Mouse (Mus musculus): Measurements from ENCODE around the gene Cldn13. TPM values are rescaled to one million over a fixed set of nuclear protein-coding genes. Genes with fewer than 3 reads are reported as not detected.
"Not testable (repeated sequence)": the region's sequence is repeated elsewhere in the genome, so short reads cannot be mapped to it uniquely, and the experiment has no call there.

Cldn13 gene
- polyA plus RNA-seq, 1 experiment from 2014 or later, result not detected

DNA sequence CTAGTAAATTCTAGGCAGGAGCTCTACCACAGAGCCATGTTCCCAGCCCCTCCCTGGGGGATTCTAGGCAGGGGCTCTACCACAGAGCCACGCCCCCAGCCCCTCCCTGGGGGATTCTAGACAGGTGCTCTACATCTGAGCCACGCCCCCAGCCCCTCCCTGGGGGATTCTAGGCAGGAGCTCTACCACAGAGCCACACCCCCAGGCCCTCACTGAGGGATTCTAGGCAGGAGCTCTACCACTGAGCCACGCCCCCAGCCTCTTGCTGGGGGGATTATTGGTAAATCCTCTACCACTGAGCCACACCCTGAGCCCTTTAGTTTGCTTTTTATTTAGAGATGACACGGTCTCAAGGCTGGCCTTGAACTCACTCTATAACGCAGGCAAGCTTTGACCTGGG is 18.4 kb upstream of the Cldn13 start:
- not testable (repeated sequence) for H3K4me3 ChIP-seq (replicated peaks); H3K27me3 ChIP-seq; H3K4me2 ChIP-seq (replicated peaks); H3K9me3 ChIP-seq (replicated peaks); ATAC-seq (ENCODE audit: insufficient number of reproducible peaks, low FRiP score, low TSS enrichment, low read depth); H3K9ac ChIP-seq; H3K27ac ChIP-seq (replicated peaks); H3K36me3 ChIP-seq
- WGBS, result 84% methylated on average over 5 of the region's 5 CpGs
- H3K4me1 ChIP-seq, result peaks cover 17% of the 10 kb centered on the region; the same call in 1 of the 2 replicates

DNA sequence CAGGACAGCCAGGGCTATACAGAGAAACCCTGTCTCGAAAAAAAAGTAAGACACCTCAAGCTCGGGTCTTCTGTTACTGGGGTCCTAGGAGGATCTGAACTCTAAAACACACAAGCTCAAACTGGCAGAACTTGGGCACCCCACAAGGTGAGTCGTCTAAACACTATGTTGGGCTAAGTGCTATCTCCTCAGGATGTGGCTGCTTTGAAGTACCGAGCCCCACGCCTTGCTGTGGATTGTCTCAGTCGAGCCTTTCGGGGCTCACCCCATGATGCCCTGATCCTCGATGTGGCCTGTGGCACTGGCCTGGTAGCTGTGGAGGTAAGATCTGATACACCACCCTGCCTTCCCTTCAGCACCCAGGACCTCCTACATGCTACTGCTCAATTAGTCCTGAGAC is 18.0 kb upstream of the Cldn13 start:
- Histone ChIP-seq H3K9ac (no peak overlapping the region), H3K9me3 (replicated peaks) (no peaks in the 10 kb centered on the region), H3K27ac (replicated peaks) (no peak overlapping the region), H3K27me3 (no peaks in the 10 kb centered on the region), H3K36me3 (no peaks in the 10 kb centered on the region), H3K4me2 (replicated peaks) (peak overlapping the region; percentile 94; the same call in 1 of the 2 replicates), H3K4me1 (peaks cover 17% of the 10 kb centered on the region; the same call in 1 of the 2 replicates), H3K4me3 (replicated peaks) (peak overlapping the region; percentile 71; the same call in 1 of the 2 replicates)
- 87% methylated on average over 8 of the region's 8 CpGs for WGBS
- ATAC-seq (ENCODE audit: insufficient number of reproducible peaks, low FRiP score, low TSS enrichment, low read depth), result no peak

DNA sequence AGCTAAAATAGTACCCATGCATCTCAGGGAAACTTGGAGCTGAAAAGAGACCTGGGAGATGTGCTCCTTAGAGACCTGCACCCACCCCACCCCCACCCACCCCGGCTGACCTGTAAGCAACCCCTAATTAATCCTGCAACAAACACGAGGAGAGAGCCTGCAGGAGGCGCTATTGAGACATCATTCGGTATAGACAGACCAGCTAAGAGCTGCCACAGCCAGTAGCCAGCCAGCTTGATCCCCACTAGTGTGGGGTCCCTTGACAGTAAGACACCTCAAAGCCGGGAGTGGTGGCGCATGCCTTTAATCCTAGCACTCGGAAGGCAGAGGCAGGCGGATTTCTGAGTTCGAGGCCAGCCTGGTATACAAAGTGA is 17.6 kb upstream of the Cldn13 start:
- H3K4me1 ChIP-seq, result peaks cover 17% of the 10 kb centered on the region; the same call in 1 of the 2 replicates
- peak overlapping the region; percentile 94 for H3K4me2 ChIP-seq (replicated peaks)
- no peak overlapping the region for H3K27ac ChIP-seq (replicated peaks)
- H3K9me3 ChIP-seq (replicated peaks), result no peaks in the 10 kb centered on the region
- no peak for ATAC-seq (ENCODE audit: insufficient number of reproducible peaks, low FRiP score, low TSS enrichment, low read depth)
- H3K4me3 ChIP-seq (replicated peaks), result peak overlapping the region; percentile 71
- H3K36me3 ChIP-seq, result no peaks in the 10 kb centered on the region
- no peaks in the 10 kb centered on the region for H3K27me3 ChIP-seq
- peak overlapping the region; percentile 77 for H3K9ac ChIP-seq
- 45% methylated on average over 9 of the region's 9 CpGs for WGBS

DNA sequence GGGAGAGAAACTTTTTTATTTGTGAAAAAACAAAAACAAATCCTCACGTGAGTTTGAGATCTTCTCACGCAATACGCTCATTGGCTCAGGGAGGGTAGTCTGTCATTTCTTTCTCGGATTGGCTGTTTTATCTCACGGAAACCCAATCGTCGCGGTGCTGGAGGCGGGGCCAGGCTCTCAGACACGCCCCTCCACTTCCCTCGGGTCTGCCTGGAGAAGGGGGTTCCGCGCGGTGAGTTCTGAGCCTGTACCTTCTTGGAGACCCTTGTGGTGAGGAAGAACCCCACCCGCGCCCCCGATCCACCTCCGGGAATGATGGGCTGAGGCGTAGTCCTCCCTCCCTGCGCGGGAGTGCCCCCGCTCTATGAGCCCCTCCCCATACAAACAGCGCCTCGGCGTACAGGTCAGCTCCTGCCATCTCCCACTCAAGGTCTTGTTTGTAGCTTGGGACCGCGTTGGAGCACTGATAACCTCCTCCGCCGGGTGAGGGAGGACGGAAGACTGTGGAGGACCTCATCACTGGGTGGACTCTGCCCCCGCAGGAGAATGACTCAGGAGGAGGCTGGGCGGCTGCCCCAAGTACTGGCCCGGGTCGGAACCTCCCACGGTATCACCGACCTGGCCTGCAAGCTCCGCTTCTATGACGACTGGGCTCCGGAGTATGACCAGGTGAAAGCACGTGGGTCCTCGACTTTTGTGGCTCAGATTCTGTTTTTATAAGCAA is 17.0 kb upstream of the Cldn13 start, which contains the start of gene Mettl27:
Mettl27 (plus strand) TSS at position 190 of the 724 bp plus-strand sequence.
- under 1% methylated on average over 41 of the region's 41 CpGs for WGBS
- H3K4me2 ChIP-seq (replicated peaks), result peak within 1 kb of the TSS; percentile 94
- ATAC-seq (ENCODE audit: insufficient number of reproducible peaks, low FRiP score, low TSS enrichment, low read depth), result peak; percentile 91
- H3K36me3 ChIP-seq, result no peaks in the 10 kb centered on the region
- peaks cover 17% of the 10 kb centered on the region; the same call in 1 of the 2 replicates for H3K4me1 ChIP-seq
- H3K4me3 ChIP-seq (replicated peaks), result peak within 1 kb of the TSS; percentile 71
- peak within 1 kb of the TSS; percentile 77 for H3K9ac ChIP-seq
- peak within 1 kb of the TSS; percentile 75 for H3K27ac ChIP-seq (replicated peaks)
- H3K27me3 ChIP-seq, result no peaks in the 10 kb centered on the region
- H3K9me3 ChIP-seq (replicated peaks), result no peaks in the 10 kb centered on the region

DNA sequence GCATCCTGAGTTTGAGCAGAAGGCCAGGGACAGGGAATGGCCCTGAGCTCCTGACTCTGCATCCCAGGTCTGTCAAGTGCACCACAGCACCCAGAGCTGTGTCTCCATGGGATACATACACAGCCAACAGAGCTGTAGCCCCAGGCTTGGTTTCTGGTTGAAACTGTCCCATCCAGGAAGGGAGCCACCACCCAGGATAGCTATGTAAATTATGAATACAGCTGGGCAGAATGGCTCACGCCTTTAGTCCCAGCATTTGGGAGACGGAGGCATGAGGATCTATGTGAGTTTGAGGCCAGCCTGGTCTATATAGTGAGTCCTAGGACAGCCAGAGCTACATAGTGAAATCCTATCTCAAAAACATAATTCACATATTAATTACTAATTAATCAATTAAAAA is 14.7 kb upstream of the Cldn13 start:
- no peaks in the 10 kb centered on the region for H3K9me3 ChIP-seq (replicated peaks)
- no peak overlapping the region for H3K4me2 ChIP-seq (replicated peaks)
- H3K4me3 ChIP-seq (replicated peaks), result no peak overlapping the region
- H3K4me1 ChIP-seq, result peaks cover 10% of the 10 kb centered on the region; the same call in 1 of the 2 replicates
- H3K36me3 ChIP-seq, result no peaks in the 10 kb centered on the region
- WGBS, result 81% methylated on average over 2 of the region's 2 CpGs
- no peaks in the 10 kb centered on the region for H3K27me3 ChIP-seq
- ATAC-seq (ENCODE audit: insufficient number of reproducible peaks, low FRiP score, low TSS enrichment, low read depth), result no peak
- H3K9ac ChIP-seq, result no peak overlapping the region
- H3K27ac ChIP-seq (replicated peaks), result no peak overlapping the region

DNA sequence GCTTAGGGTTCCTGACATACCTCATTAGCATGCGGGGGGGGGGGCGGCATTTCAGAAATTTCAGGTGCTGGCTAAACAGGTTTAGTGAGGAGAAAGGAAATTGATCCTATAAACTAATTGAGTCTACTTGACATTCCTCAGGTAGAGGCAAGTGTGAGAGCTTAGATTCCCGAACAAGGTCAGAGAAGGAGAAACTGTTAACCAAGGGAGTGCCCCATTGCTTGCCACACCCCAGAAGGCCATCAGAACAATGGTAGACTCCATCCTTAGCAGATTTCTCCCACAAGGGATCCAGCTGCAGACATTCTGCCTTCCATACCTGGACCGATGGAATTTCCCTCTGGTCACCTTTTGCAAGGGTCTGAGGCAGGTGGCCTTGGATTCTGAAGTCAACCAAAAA is 11.4 kb upstream of the Cldn13 start:
- Histone ChIP-seq H3K9ac (no peak overlapping the region), H3K4me2 (replicated peaks) (no peak overlapping the region), H3K4me1 (no peaks in the 10 kb centered on the region), H3K36me3 (no peaks in the 10 kb centered on the region), H3K27ac (replicated peaks) (no peak overlapping the region), H3K9me3 (replicated peaks) (no peaks in the 10 kb centered on the region), H3K4me3 (replicated peaks) (no peak overlapping the region), H3K27me3 (no peaks in the 10 kb centered on the region)
- WGBS, result 64% methylated on average over 4 of the region's 4 CpGs
- no peak for ATAC-seq (ENCODE audit: insufficient number of reproducible peaks, low FRiP score, low TSS enrichment, low read depth)

DNA sequence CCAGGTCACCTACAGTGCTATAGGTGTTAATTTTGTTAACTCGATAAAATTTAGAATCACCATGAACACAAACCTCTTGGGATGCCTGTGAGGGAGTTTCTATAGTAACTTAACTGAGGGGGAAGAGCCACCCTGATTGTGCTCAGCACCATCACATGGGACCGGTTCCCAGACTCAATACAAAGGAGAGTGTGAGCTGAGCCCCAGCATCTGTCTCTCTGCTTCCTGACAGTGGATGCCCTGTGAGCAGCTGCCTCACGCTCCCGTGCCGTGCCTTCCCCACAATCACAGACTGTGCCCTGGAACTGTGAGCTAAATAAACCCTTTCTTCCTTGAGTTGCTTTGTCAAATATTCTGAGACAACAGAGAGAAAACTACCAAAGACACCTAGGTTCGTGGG is 7.8 kb upstream of the Cldn13 start:
- H3K9ac ChIP-seq, result no peak overlapping the region
- H3K36me3 ChIP-seq, result no peaks in the 10 kb centered on the region
- no peak overlapping the region for H3K4me2 ChIP-seq (replicated peaks)
- no peak for ATAC-seq (ENCODE audit: insufficient number of reproducible peaks, low FRiP score, low TSS enrichment, low read depth)
- 65% methylated on average over 6 of the region's 6 CpGs for WGBS
- no peaks in the 10 kb centered on the region for H3K9me3 ChIP-seq (replicated peaks)
- H3K4me3 ChIP-seq (replicated peaks), result no peak overlapping the region
- H3K27me3 ChIP-seq, result no peaks in the 10 kb centered on the region
- no peaks in the 10 kb centered on the region for H3K4me1 ChIP-seq
- H3K27ac ChIP-seq (replicated peaks), result no peak overlapping the region

DNA sequence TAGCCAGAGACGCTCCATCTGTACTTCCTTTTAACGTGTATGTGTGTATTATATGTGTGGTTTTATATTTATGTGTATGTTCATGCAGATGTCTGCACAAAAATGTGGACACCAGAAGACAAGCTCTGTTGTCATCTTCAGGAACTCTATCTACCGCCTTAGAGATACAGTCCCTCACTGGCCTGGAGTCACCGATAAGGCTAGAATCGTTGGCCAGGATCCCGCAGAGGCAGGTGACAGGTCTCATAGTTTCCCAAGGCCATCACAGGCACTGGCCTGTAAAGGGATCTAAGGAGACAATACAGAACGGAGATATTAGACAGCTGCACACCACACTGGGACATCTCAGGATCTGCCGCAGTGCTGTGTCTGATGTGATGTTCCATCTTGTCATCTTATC is 5.8 kb upstream of the Cldn13 start:
- no peak overlapping the region for H3K4me2 ChIP-seq (replicated peaks)
- no peak overlapping the region for H3K27ac ChIP-seq (replicated peaks)
- no peak for ATAC-seq (ENCODE audit: insufficient number of reproducible peaks, low FRiP score, low TSS enrichment, low read depth)
- H3K4me1 ChIP-seq, result no peaks in the 10 kb centered on the region
- H3K4me3 ChIP-seq (replicated peaks), result no peak overlapping the region
- WGBS, result 89% methylated on average over 8 of the region's 8 CpGs
- 0 out of 2 replicates have a peak, but pooled peaks cover 4% of the 10 kb centered on the region for H3K9me3 ChIP-seq (replicated peaks)
- no peaks in the 10 kb centered on the region for H3K36me3 ChIP-seq
- H3K27me3 ChIP-seq, result no peaks in the 10 kb centered on the region
- no peak overlapping the region for H3K9ac ChIP-seq

DNA sequence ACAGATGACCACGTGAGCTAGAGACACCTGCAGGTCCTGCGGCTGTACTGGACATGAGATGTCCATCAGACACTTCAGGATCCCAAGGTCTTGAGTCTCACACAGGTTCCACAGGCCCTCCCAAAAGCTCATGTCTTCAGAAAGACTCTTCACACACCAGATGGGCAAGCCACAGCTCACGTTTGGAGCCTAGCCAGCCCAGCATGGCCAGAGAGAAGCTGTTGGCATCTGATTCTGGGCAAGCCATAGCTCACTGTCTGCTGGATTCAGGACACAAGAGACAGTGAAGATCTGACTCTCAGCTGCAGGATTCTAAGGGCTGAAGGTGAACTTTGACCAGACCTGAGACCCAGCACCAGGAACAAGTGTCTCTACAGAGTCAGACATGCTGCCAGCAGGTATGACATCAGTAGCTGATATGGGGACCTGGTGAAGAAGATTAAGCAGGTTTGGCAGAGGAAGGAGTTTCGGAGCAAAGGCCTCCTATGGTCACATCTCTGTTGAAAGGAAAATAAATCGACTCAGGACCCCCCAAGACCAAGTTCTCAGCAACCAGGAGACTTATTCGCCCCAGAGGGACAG is 4.9 kb upstream of the Cldn13 start:
- Histone ChIP-seq H3K4me3 (replicated peaks) (no peak overlapping the region), H3K4me2 (replicated peaks) (no peak overlapping the region), H3K27me3 (no peaks in the 10 kb centered on the region), H3K27ac (replicated peaks) (no peak overlapping the region), H3K36me3 (no peaks in the 10 kb centered on the region), H3K9ac (no peak overlapping the region), H3K9me3 (replicated peaks) (0 out of 2 replicates have a peak, but pooled peaks cover 4% of the 10 kb centered on the region), H3K4me1 (no peaks in the 10 kb centered on the region)
- ATAC-seq (ENCODE audit: insufficient number of reproducible peaks, low FRiP score, low TSS enrichment, low read depth), result no peak
- WGBS, result 80% methylated on average over 6 of the region's 6 CpGs

DNA sequence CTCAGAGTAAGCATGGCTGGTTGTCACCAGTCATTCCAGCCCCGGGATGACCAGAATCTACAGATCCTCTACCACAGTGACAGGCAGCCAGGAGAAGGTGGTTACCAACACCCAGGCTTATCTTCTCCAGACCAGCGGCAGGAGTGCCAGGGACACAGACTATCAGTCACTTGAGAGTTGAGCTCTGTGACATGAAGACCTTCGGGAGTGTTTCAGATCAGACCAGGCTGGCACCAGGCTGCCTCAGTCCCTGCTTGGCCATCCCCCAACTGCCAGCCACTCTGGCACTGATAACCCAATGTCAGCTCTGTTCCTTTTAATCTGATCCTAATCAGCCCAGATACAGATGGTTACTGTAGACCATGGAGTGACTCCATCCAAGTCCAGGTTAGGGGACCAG is 3.8 kb upstream of the Cldn13 start:
- H3K36me3 ChIP-seq, result no peaks in the 10 kb centered on the region
- no peak overlapping the region for H3K4me3 ChIP-seq (replicated peaks)
- H3K4me1 ChIP-seq, result no peaks in the 10 kb centered on the region
- H3K9ac ChIP-seq, result no peak overlapping the region
- H3K9me3 ChIP-seq (replicated peaks), result 0 out of 2 replicates have a peak, but pooled peaks cover 4% of the 10 kb centered on the region
- no peak overlapping the region for H3K4me2 ChIP-seq (replicated peaks)
- no peaks in the 10 kb centered on the region for H3K27me3 ChIP-seq
- 89% methylated on average over 3 of the region's 3 CpGs for WGBS
- no peak overlapping the region for H3K27ac ChIP-seq (replicated peaks)
- no peak for ATAC-seq (ENCODE audit: insufficient number of reproducible peaks, low FRiP score, low TSS enrichment, low read depth)

DNA sequence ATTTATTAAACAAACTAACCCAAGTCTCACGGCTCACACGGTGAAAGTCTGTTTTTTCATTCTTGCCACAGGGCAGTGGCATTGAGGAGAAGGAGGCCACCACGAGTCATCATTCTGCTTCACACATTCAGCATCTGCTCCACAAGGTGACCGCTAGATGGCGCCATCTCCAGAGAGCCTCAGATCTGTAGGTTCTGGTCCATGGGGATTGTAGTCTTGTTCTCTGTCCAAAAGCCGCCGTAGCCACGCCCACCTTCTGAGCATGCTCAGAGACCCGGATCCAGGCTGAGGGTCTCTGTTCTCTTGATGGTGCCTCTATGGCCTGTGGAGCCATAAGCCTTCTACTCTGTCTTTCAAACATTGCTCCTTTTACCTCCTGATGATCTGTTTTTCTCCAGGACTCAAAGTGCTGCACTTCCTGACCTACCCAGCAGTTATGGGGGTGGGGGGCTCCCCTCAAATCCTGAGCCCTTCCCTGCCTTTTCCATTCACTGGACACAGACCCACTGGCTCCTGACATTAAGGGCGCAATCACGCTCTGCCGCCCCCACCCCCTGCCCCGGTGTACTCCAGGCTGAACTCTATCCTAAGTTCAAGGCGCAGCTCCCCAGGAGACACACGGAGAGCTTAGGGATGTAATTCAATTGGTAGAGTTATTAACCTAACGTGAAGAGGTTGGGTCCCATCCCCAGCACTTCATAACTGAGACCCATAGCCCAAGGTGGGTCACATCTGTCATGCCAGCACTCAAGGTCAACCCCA is 2.9 kb upstream of the Cldn13 start:
- ATAC-seq (ENCODE audit: insufficient number of reproducible peaks, low FRiP score, low TSS enrichment, low read depth), result no peak
- Histone ChIP-seq H3K4me1 (no peaks in the 10 kb centered on the region), H3K9me3 (replicated peaks) (0 out of 2 replicates have a peak, but pooled peaks cover 4% of the 10 kb centered on the region), H3K27ac (replicated peaks) (no peak overlapping the region), H3K4me2 (replicated peaks) (no peak overlapping the region), H3K36me3 (no peaks in the 10 kb centered on the region), H3K9ac (no peak overlapping the region), H3K4me3 (replicated peaks) (no peak overlapping the region), H3K27me3 (no peaks in the 10 kb centered on the region)
- WGBS, result 44% methylated on average over 16 of the region's 16 CpGs

All from embryonic facial prominence, embryonic 15.5 days (tissue).